ENCODE assay signal across 20 mouse cellular contexts in genomic region chr9:67670261-67671020, GRCm38 (mm10).
DNase-seq lines count a peak whose midpoint lies in the region; ATAC-seq lines count a peak whose summit lies in the region.
"Had no signal": no experiment of that assay in that cellular context is flagged by ENCODE, and none has a peak within 500 bp of the region (broad histone marks: within the 10 kb centered on the region; RNA-seq: fewer than 3 reads in every experiment).

No protein-coding gene starts in this region.

- ATAC-seq in heart, embryonic 11.5 days (replicated peaks; ENCODE audit: insufficient number of reproducible peaks, low FRiP score, low TSS enrichment) = no peak
- ATAC-seq in kidney, embryonic 15.5 days (replicated peaks; ENCODE audit: low FRiP score) = no peak
- ATAC-seq: forebrain, postnatal 0 days had no signal

- 0 out of 2 replicates have a peak overlapping the region, but pooled peaks have one; percentile 10 for H3K4me3 ChIP-seq in heart, embryonic 11.5 days (ENCODE audit: low read depth, low read length)
- H3K4me3 ChIP-seq in kidney, embryonic 15.5 days (replicated peaks) = no peak overlapping the region
- H3K4me3 ChIP-seq: forebrain, embryonic 10.5 days; limb, embryonic 13.5 days; lung, embryonic 15.5 days; midbrain, embryonic 10.5 days had no signal

- DNase-seq in adrenal gland, adult (ENCODE audit: inconsistent age in 2 of 2, low spot score in 1 of 2) = peak; percentile 17 to 71
- no peak for DNase-seq in adrenal gland, postnatal 4 days (ENCODE audit: low spot score in 2 of 2)
- DNase-seq in heart, adult 11 months = no peak
- no peak for DNase-seq in kidney, adult 8-10 months
- DNase-seq in brain, adult 2 months (ENCODE audit: low read depth, low spot score) = peak; percentile 34
- no peak for DNase-seq in urinary bladder, postnatal 36 days (ENCODE audit: low spot score in 2 of 2)
- DNase-seq: cerebellum, adult 18-20 months; cerebellum, postnatal 25 days; embryo, embryonic 11 days; forebrain, postnatal 0 days; kidney, adult 11 months; kidney, postnatal 4 days had no signal

- WGBS in heart, embryonic 11.5 days (ENCODE audit: insufficient replicate concordance) = 59% methylated on average over 12 of the region's 12 CpGs
- 47% methylated on average over 12 of the region's 12 CpGs for WGBS in kidney, embryonic 15.5 days

- H3K9me3 ChIP-seq in heart, embryonic 11.5 days (replicated peaks; ENCODE audit: control insufficient read depth, low read length) = no peaks in the 10 kb centered on the region
- no peaks in the 10 kb centered on the region for H3K9me3 ChIP-seq in kidney, embryonic 15.5 days (replicated peaks)
- H3K9me3 ChIP-seq: forebrain, embryonic 10.5 days; limb, embryonic 13.5 days; lung, embryonic 15.5 days; midbrain, embryonic 10.5 days had no signal

- peaks cover 5% of the 10 kb centered on the region for H3K4me1 ChIP-seq in heart, embryonic 11.5 days (ENCODE audit: control insufficient read depth, insufficient read depth, low read length)
- H3K4me1 ChIP-seq in kidney, embryonic 15.5 days = 0 out of 2 replicates have a peak, but pooled peaks cover 3% of the 10 kb centered on the region
- H3K4me1 ChIP-seq: forebrain, embryonic 10.5 days; limb, embryonic 13.5 days; lung, embryonic 15.5 days; midbrain, embryonic 10.5 days had no signal

- H3K4me2 ChIP-seq in heart, embryonic 11.5 days = peak overlapping the region; percentile 56
- H3K4me2 ChIP-seq in kidney, embryonic 15.5 days = no peak overlapping the region
- H3K4me2 ChIP-seq: limb, embryonic 13.5 days; lung, embryonic 15.5 days had no signal

- peak overlapping the region; percentile 52; the same call in 1 of the 2 replicates for H3K9ac ChIP-seq in heart, embryonic 11.5 days (ENCODE audit: low read depth, low read length)
- no peak overlapping the region for H3K9ac ChIP-seq in kidney, embryonic 15.5 days
- H3K9ac ChIP-seq: forebrain, postnatal 0 days; limb, embryonic 13.5 days; liver, embryonic 14.5 days; lung, embryonic 15.5 days had no signal

- no peak overlapping the region; the same call in 1 of the 2 replicates for H3K27ac ChIP-seq in heart, embryonic 11.5 days (ENCODE audit: low read depth, low read length)
- H3K27ac ChIP-seq in kidney, embryonic 15.5 days = 0 out of 2 replicates have a peak overlapping the region, but pooled peaks have one; percentile 28
- H3K27ac ChIP-seq: forebrain, embryonic 10.5 days; limb, embryonic 13.5 days; liver, embryonic 14.5 days; lung, embryonic 15.5 days; macrophage; midbrain, embryonic 10.5 days had no signal

- no peaks in the 10 kb centered on the region for H3K36me3 ChIP-seq in heart, embryonic 11.5 days (ENCODE audit: control insufficient read depth, insufficient read depth, low read length)
- H3K36me3 ChIP-seq in kidney, embryonic 15.5 days = no peaks in the 10 kb centered on the region
- H3K36me3 ChIP-seq: forebrain, embryonic 10.5 days; limb, embryonic 13.5 days; lung, embryonic 15.5 days; midbrain, embryonic 10.5 days had no signal

- H3K27me3 ChIP-seq in heart, embryonic 11.5 days (ENCODE audit: control insufficient read depth, insufficient read depth, low read length) = no peaks in the 10 kb centered on the region
- no peaks in the 10 kb centered on the region for H3K27me3 ChIP-seq in kidney, embryonic 15.5 days
- H3K27me3 ChIP-seq: limb, embryonic 13.5 days; lung, embryonic 15.5 days had no signal

Comparison
In these comparisons a context has a peak if more than half of its experiments do, and no peak if none do; other contexts are left out.
1. DNase-seq: peak in adrenal gland, adult (2 of 2) and brain, adult 2 months (single experiment); none in adrenal gland, postnatal 4 days (0 of 2), heart, adult 11 months (single experiment), kidney, adult 8-10 months (0 of 2) and urinary bladder, postnatal 36 days (0 of 2).